Mouse (Mus musculus) B cell, adult 62 days (primary cell): ENCODE data around the gene Pih1d2. TPM values are rescaled to one million over a fixed set of nuclear protein-coding genes. Genes with fewer than 3 reads are reported as not detected.

ENCODE experiments used
- total RNA-seq: library from RNA; stranded (reverse); gene quantifications from 4 replicates; pipeline ENCODE4 v1.2.4, GENCODE M21; 2023

The Pih1d2 gene
- 0.49 to 1.3 TPM (median 0.75 TPM) in 4 replicates for total RNA-seq

GRCm38 (mm10) chr9:50616766-50617603 lies at the start of gene Pih1d2, which contains the start of gene Nkapd1:
Gene Pih1d2, plus strand, starts transcription at chr9:50617321.
Gene Nkapd1, minus strand, starts transcription at chr9:50617464.

DNA sequence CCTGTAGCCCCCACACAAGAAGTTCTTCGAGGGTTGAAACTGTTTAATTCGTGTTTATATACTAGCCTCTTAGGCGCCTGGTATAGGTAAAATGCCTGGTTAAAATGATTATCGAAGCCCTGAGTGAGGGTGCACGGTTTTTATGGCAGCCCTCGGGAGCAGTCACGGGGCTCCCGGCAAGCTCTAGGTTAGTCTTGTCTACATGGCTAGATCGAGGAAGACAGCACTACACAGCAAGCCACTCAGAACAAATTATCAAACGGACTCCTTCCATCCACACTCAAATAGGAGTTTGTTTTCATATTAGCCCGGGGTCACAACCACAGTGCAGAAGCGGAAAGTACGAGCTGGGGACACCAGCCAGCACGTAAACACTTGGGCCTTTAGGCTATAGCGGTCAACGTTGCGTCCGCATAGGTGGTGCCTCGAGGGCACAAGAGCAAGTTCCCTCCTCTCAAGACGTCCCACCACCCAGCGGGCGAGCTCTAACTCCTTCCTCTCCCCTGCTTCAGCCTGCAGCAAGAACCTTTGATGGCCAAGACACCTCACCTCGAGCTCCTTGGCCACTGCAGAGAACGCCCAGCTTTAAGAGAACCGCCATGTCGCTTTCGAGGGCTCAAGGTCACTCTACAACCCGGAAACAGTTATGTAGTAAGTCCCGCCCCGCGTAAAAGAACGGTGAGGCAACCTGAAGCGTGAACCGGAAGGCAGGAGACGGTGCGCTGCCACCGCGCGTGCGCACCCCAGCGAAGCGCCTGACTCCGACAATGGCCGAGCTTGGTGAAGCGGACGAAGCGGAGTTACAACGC lies 13.7 kb upstream of the Pih1d2 start, which contains the start of the genes Sdhd and Timm8b:
Gene Sdhd, minus strand, starts transcription at position 624 of the 809 bp plus-strand sequence.
Gene Timm8b, plus strand, starts transcription at position 722 of the 809 bp plus-strand sequence.

DNA sequence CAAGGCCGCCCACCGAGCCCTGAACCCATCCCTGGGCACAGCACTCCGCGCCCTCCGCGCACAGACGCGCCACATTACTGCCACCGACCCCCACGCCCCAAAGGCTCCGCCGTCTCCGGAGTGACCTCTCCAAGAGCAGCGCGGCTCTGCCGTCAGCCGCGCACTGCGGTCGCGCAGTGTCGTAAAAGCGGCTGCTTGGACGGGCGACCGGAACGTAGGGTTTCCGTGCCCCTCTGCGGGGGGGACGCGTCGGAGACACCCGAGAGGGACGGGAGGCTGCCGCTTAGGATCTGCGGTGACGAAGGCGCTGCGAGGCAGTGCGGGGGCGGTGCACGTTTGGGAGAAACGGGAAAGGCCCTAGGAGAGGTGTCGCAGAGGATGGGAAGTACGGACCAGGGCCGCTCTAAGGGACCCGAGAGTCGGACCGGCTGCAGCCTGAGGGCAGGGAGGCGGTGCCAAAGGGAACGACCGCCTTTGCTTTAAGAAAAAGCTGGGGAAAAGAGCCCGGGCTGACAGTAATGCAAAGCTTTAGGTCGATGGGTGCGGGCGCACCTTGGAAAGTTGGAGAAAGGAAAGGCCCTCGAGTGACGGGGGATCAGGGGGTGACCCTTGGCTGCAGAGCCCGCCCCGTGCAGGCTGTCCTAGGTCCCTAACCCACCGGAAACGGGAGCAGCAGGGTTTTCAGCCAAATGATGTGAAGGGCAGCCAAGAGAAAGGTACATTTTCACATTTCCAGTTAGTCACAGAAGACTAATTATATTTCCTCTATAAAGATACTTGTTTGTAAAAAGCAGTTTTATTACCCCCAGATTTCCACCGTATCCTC lies 42.5 kb downstream of the Pih1d2 start, which contains the start of gene Dlat:
Gene Dlat, minus strand, starts transcription at position 389 of the 826 bp plus-strand sequence.

Other genes starting within 250 kb of the Pih1d2 start
- gene Plet1, start 122.8 kb upstream of the Pih1d2 start, total RNA-seq: not detected in 4 replicates
- gene Pts, start 88.6 kb upstream of the Pih1d2 start, total RNA-seq: 50.6 to 59.8 TPM (median 56.2 TPM) in 4 replicates
- 19.4 to 25.3 TPM (median 21.9 TPM) in 4 replicates for gene Il18, start 62.5 kb upstream of the Pih1d2 start, total RNA-seq
- gene Bco2, start 62.1 kb upstream of the Pih1d2 start, total RNA-seq: 2.8 to 4.0 TPM (median 3.4 TPM) in 4 replicates
- gene Tex12, start 56.0 kb upstream of the Pih1d2 start, total RNA-seq: not detected in 4 replicates
- gene Sdhd, start 13.5 kb upstream of the Pih1d2 start, total RNA-seq: 48.6 to 58.1 TPM (median 54.7 TPM) in 4 replicates
- 52.9 to 54.8 TPM (median 54.1 TPM) in 4 replicates for gene Timm8b, start 13.4 kb upstream of the Pih1d2 start, total RNA-seq
- gene Nkapd1, start 143 bp downstream of the Pih1d2 start, total RNA-seq: 26.2 to 33.0 TPM (median 28.9 TPM) in 4 replicates
- 17.2 to 28.0 TPM (median 25.0 TPM) in 4 replicates for gene Dlat, start 42.5 kb downstream of the Pih1d2 start, total RNA-seq
- not detected in 4 replicates for gene Dixdc1, start 122.2 kb downstream of the Pih1d2 start, total RNA-seq
- gene 2310030G06Rik, start 129.2 kb downstream of the Pih1d2 start, total RNA-seq: not detected in 4 replicates
- 0.85 TPM in 1 of 4 replicates, not detected in the others for gene Cryab, start 134.0 kb downstream of the Pih1d2 start, total RNA-seq
- not detected in 4 replicates for gene Hspb2, start 135.0 kb downstream of the Pih1d2 start, total RNA-seq
- gene Fdxacb1, start 150.9 kb downstream of the Pih1d2 start, total RNA-seq: 17.6 to 21.2 TPM (median 19.4 TPM) in 4 replicates
- gene Alg9, start 157.7 kb downstream of the Pih1d2 start, total RNA-seq: 21.3 to 29.7 TPM (median 25.0 TPM) in 4 replicates
- 24.8 to 31.6 TPM (median 29.4 TPM) in 4 replicates for gene 1110032A03Rik, start 158.2 kb downstream of the Pih1d2 start, total RNA-seq
- gene Ppp2r1b, start 228.0 kb downstream of the Pih1d2 start, total RNA-seq: 42.9 to 47.9 TPM (median 46.1 TPM) in 4 replicates